Mouse (Mus musculus) T-helper 17 cell (primary cell): ENCODE results near the gene Pofut2.
"Not testable (repeated sequence)": the region's sequence is repeated elsewhere in the genome, so short reads cannot be mapped to it uniquely, and the experiment has no call there.

Experiments
- in situ Hi-C, 2 experiments: fragments of 300-600 bp; cut with MboI, MseI; formaldehyde crosslinking; loops; 1 replicate in 1 of 2; 2 replicates in 1 of 2; pipeline ENCODE4 v1.15.1; 2025; ENCODE audit warnings: high pct_unique_total_duplicates in 2 of 2

Pofut2 gene

GRCm38 (mm10) chr10:77266281-77266680, 7.3 kb downstream of the Pofut2 start:
- in situ Hi-C loops: no loop called here

GRCm38 (mm10) chr10:77267027-77267426, 8.0 kb downstream of the Pofut2 start:
- in situ Hi-C loops: no loop called here

GRCm38 (mm10) chr10:77269129-77269528, 10.1 kb downstream of the Pofut2 start:
- in situ Hi-C loops: no loop called here

- in situ Hi-C loops: no loop called here
Observed at GRCm38 (mm10) chr10:77272980-77273730, 14.1 kb downstream of the Pofut2 start.

- in situ Hi-C loops: no loop called here
Observed at GRCm38 (mm10) chr10:77273798-77274197, 14.8 kb downstream of the Pofut2 start.

- in situ Hi-C loops: not testable (repeated sequence)
Observed at GRCm38 (mm10) chr10:77282085-77282484, 23.1 kb downstream of the Pofut2 start.

- in situ Hi-C loops: no loop called here
Observed at GRCm38 (mm10) chr10:77282822-77283221, 23.8 kb downstream of the Pofut2 start.

GRCm38 (mm10) chr10:77284832-77285231, 25.8 kb downstream of the Pofut2 start:
- in situ Hi-C loops: no loop called here

- in situ Hi-C loops: no loop called here
Observed at GRCm38 (mm10) chr10:77287626-77288025, 28.6 kb downstream of the Pofut2 start.

GRCm38 (mm10) chr10:77288639-77289195, 29.7 kb downstream of the Pofut2 start:
- in situ Hi-C loops: no loop called here

- in situ Hi-C loops: no loop called here
Observed at GRCm38 (mm10) chr10:77289559-77289958, 30.5 kb downstream of the Pofut2 start.

GRCm38 (mm10) chr10:77290624-77291366, 31.8 kb downstream of the Pofut2 start:
- in situ Hi-C loops: no loop called here

- in situ Hi-C loops: no loop called here
Observed at GRCm38 (mm10) chr10:77294691-77295090, 35.7 kb downstream of the Pofut2 start.

GRCm38 (mm10) chr10:77298621-77299020, 39.6 kb downstream of the Pofut2 start:
- in situ Hi-C loops: no loop called here

- in situ Hi-C loops: no loop called here
Observed at GRCm38 (mm10) chr10:77299194-77299593, 40.2 kb downstream of the Pofut2 start.

- in situ Hi-C loops: loop anchor here in 1 of 2 experiments (25.0 kb wide), 1 partner anchor 1662 kb away; the partner anchor contains the start of genes Olfr1353 and Olfr8
Observed at GRCm38 (mm10) chr10:77300237-77300933, 41.4 kb downstream of the Pofut2 start.

GRCm38 (mm10) chr10:77300934-77301297, 41.9 kb downstream of the Pofut2 start:
- in situ Hi-C loops: loop anchor here in 1 of 2 experiments (25.0 kb wide), 1 partner anchor 1661 kb away; the partner anchor contains the start of genes Olfr1353 and Olfr8

- in situ Hi-C loops: loop anchor here in 1 of 2 experiments (25.0 kb wide), 1 partner anchor 1658 kb away; the partner anchor contains the start of genes Olfr1353 and Olfr8
Observed at GRCm38 (mm10) chr10:77304362-77304761, 45.3 kb downstream of the Pofut2 start.

- in situ Hi-C loops: loop anchor here (5.0 to 25.0 kb wide), 2 partner anchors 192 to 1657 kb away; partner anchors contain the start of genes Olfr1353 (in 1 of the 2) and Olfr8 (in 1 of the 2)
Observed at GRCm38 (mm10) chr10:77304840-77305533, 46.0 kb downstream of the Pofut2 start.

- in situ Hi-C loops: loop anchor here (5.0 to 25.0 kb wide), 2 partner anchors 192 to 1657 kb away; partner anchors contain the start of genes Olfr1353 (in 1 of the 2) and Olfr8 (in 1 of the 2)
Observed at GRCm38 (mm10) chr10:77305766-77306165, 46.7 kb downstream of the Pofut2 start.

- in situ Hi-C loops: loop anchor here (5.0 to 25.0 kb wide), 2 partner anchors 188 to 1653 kb away; partner anchors contain the start of genes Olfr1353 (in 1 of the 2) and Olfr8 (in 1 of the 2)
Observed at GRCm38 (mm10) chr10:77308978-77309377, 50.0 kb downstream of the Pofut2 start.
